Mouse (Mus musculus) embryonic facial prominence, embryonic 11.5 days (tissue): ENCODE results near the gene Rflna. TPM values are rescaled to one million over a fixed set of nuclear protein-coding genes. Genes with fewer than 3 reads are reported as not detected.
A peak's percentile ranks its signal among the peaks of the same experiment; 100 is the strongest.

Experiments used
- ATAC-seq: fragments of 200-750 bp; cut with Nextera tagmentation; replicated peaks from 2 replicates; pipeline ENCODE4 v1.8.0; 2017; ENCODE audit warnings: low read depth; ENCODE audit not compliant: insufficient number of reproducible peaks, low FRiP score, low TSS enrichment
- DNase-seq: peaks from one replicate; pipeline ENCODE4 v3.0.0-alpha.2; 2015; ENCODE audit warnings: low spot score
- H3K27ac ChIP-seq: fragments of 300-500 bp; sonication (generic); replicated peaks from 2 replicates; pipeline ENCODE4 v1.5.1; 2014; ENCODE audit warnings: mild to moderate bottlenecking, low read depth, low read length, control low read depth
- H3K27me3 ChIP-seq: fragments of 300-500 bp; sonication (generic); 2 replicates; pipeline ENCODE4 v1.6.1; 2014; ENCODE audit warnings: mild to moderate bottlenecking, low read length, moderate library complexity, mixed read lengths; ENCODE audit not compliant: control insufficient read depth, insufficient read depth
- H3K36me3 ChIP-seq: fragments of 300-500 bp; sonication (generic); replicated peaks from 2 replicates; pipeline ENCODE4 v1.6.1; 2014; ENCODE audit warnings: low read depth, mild to moderate bottlenecking, low read length, moderate library complexity, mixed read lengths; ENCODE audit not compliant: control insufficient read depth, insufficient read depth
- H3K4me1 ChIP-seq: fragments of 300-500 bp; sonication (generic); 2 replicates; pipeline ENCODE4 v1.6.1; 2014; ENCODE audit warnings: low read length, mixed read lengths; ENCODE audit not compliant: control insufficient read depth, insufficient read depth
- H3K4me2 ChIP-seq: fragments of 300-500 bp; sonication (generic); 2 replicates; pipeline ENCODE4 v1.6.1; 2014; ENCODE audit warnings: low read depth, mild to moderate bottlenecking, control low read depth, low read length, moderate library complexity
- H3K4me3 ChIP-seq: fragments of 300-500 bp; sonication (generic); 2 replicates; pipeline ENCODE4 v1.5.1; 2014; ENCODE audit warnings: low read depth, low read length, control low read depth
- H3K9ac ChIP-seq: fragments of 300-500 bp; sonication (generic); replicated peaks from 2 replicates; pipeline ENCODE4 v1.6.1; 2014; ENCODE audit warnings: mild to moderate bottlenecking, control low read depth, low read length
- H3K9me3 ChIP-seq: fragments of 300-500 bp; sonication (generic); replicated peaks from 2 replicates; pipeline ENCODE4 v1.6.1; 2016; ENCODE audit warnings: mild to moderate bottlenecking, low read length, inconsistent platforms, mixed read lengths; ENCODE audit not compliant: control insufficient read depth
- whole genome bisulfite sequencing: fragments of 180-500 bp; shearing (Covaris S2); extraction: QIAGEN DNeasy Blood & Tissue Kit; methylation state at CpG from one replicate; pipeline ENCODE4 v1.1.7; 2014; 5-methylcytosine and 5-hydroxymethylcytosine counted together
- polyA plus RNA-seq: library from polyadenylated mRNA; unstranded; fragments of >200 nt; fragmentation: Nextera tagmentation; extraction: Ambion mirVana; gene quantifications from 2 replicates; pipeline ENCODE4 v1.2.1, GENCODE M21; 2014

Gene Rflna
- polyA plus RNA-seq, 1 experiment from 2014 or later = 7.2 TPM

DNA sequence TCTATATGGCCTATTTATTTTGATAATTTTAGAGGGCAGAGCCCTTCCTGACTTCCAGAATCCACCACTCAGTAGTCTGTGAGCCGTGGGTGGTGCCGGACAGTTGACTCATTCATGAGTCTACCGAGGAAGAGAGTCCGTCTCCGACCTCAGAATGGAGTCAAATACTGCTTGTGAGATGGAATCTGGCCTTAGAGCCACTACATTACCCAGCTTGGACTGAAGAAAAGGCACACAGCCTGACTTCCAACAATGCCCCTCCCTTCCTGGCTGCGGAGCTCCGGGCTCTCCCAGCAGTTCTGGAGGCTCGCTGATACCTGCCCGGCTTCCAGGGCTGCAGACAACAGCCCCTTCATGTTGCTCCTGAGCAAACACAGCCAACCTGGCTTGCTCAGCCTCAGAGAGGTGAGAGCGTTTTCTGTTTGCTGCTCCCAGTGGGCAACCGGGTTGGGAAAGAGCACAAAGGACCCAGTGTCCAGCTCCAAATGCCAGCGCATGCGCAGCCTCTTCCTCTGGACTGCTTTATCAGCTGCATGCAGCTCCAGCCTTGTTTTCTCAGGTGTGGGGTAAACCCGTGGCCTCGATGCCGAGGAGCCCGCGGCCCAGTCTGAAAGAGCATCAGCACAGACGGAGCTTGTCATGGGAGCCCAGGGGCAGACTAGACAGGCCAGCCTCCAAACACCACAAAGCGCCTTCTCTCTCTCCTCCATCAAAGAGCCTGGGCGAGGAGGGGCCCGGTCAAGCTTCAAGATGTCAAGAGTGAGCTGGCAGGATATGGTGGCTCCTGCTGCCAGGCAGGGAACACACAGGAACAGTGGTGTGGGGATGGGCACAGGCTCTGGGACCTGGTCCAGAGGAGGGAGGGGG lies 39.0 kb upstream of the Rflna start:
- ATAC-seq (peak; percentile 55), DNase-seq (peak; percentile 90)
- Histone ChIP-seq H3K9ac (peak overlapping the region; percentile 58), H3K36me3 (no peaks in the 10 kb centered on the region), H3K27me3 (no peaks in the 10 kb centered on the region), H3K4me1 (peaks cover 5% of the 10 kb centered on the region; the same call in 1 of the 2 replicates), H3K27ac (peak overlapping the region; percentile 84), H3K9me3 (no peaks in the 10 kb centered on the region), H3K4me3 (no peak overlapping the region; the same call in 1 of the 2 replicates), H3K4me2 (peak overlapping the region; percentile 29)
- 29% methylated on average over 22 of the region's 22 CpGs for WGBS

GRCm38 (mm10) chr5:124966622-124967332 lies 36.2 kb upstream of the Rflna start:
- no peaks in the 10 kb centered on the region for H3K27me3 ChIP-seq
- ATAC-seq (no peak), DNase-seq (no peak)
- no peak overlapping the region; the same call in 1 of the 2 replicates for H3K27ac ChIP-seq
- peaks cover 5% of the 10 kb centered on the region; the same call in 1 of the 2 replicates for H3K4me1 ChIP-seq
- H3K4me3 ChIP-seq = no peak overlapping the region
- H3K9ac ChIP-seq = 0 out of 2 replicates have a peak overlapping the region, but pooled peaks have one; percentile 9
- no peaks in the 10 kb centered on the region for H3K36me3 ChIP-seq
- WGBS = 73% methylated on average over 14 of the region's 14 CpGs
- H3K4me2 ChIP-seq = no peak overlapping the region
- no peaks in the 10 kb centered on the region for H3K9me3 ChIP-seq

DNA sequence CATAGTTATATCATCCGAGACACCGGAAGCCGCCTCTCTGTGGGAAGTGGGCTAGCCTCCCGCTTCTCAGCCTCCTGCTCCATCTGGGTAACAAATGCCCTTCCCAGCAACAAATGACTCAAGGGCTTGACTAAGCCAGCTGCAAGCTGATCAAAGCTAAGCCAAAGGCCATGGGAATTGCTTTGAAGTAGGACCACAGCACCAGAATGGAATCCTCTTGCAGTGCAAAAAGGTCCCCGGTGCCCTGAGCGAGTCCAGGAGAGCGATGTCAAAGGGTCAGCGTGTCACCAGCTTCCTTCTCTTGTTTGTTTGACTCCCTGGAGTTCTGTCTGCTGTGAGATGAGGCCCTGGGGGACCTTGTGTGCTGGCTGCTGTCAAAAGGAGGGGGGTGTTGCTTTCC lies 33.2 kb upstream of the Rflna start:
- Histone ChIP-seq H3K4me2 (no peak overlapping the region), H3K4me3 (no peak overlapping the region), H3K36me3 (no peaks in the 10 kb centered on the region), H3K4me1 (no peaks in the 10 kb centered on the region), H3K9ac (no peak overlapping the region), H3K27ac (no peak overlapping the region), H3K9me3 (no peaks in the 10 kb centered on the region), H3K27me3 (no peaks in the 10 kb centered on the region)
- WGBS = 17% methylated on average over 8 of the region's 8 CpGs
- ATAC-seq (no peak), DNase-seq (peak; percentile 26)

DNA sequence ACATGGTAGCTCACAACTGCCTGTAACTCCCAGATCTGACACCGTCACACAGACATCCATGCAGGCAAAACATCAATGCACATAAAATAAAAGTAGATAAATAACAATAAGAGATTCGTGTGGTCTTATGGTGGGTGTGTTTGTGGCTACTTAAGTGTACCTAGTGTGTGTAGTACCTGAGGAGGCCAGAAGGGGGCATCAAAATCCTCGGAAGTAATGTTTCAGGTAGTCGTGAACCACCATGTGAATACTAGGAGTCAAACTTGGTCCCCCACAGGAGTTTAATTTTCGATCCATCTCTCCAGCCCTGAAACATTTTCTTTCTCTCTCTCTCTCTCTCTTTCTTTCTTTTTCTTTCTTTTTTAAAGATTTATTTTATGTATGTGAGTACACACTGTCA lies 16.8 kb upstream of the Rflna start:
- 82% methylated on average over 5 of the region's 5 CpGs for WGBS

GRCm38 (mm10) chr5:124986656-124987055 lies 16.4 kb upstream of the Rflna start:
- H3K27me3 ChIP-seq = no peaks in the 10 kb centered on the region
- H3K36me3 ChIP-seq = no peaks in the 10 kb centered on the region
- no peak overlapping the region for H3K27ac ChIP-seq
- H3K4me1 ChIP-seq = no peaks in the 10 kb centered on the region
- no peak overlapping the region for H3K9ac ChIP-seq
- no peak overlapping the region for H3K4me3 ChIP-seq
- no peaks in the 10 kb centered on the region for H3K9me3 ChIP-seq
- ATAC-seq = no peak
- no peak overlapping the region for H3K4me2 ChIP-seq
- DNase-seq = no peak
- 85% methylated on average over 5 of the region's 5 CpGs for WGBS

More for the DNA sequence above, 16.8 kb upstream of the Rflna start:
- no peak overlapping the region for H3K27ac ChIP-seq
- H3K4me2 ChIP-seq = no peak overlapping the region
- no peaks in the 10 kb centered on the region for H3K27me3 ChIP-seq
- H3K4me1 ChIP-seq = no peaks in the 10 kb centered on the region
- H3K4me3 ChIP-seq = no peak overlapping the region
- H3K36me3 ChIP-seq = no peaks in the 10 kb centered on the region
- no peak overlapping the region for H3K9ac ChIP-seq
- ATAC-seq (no peak), DNase-seq (no peak)
- H3K9me3 ChIP-seq = no peaks in the 10 kb centered on the region

DNA sequence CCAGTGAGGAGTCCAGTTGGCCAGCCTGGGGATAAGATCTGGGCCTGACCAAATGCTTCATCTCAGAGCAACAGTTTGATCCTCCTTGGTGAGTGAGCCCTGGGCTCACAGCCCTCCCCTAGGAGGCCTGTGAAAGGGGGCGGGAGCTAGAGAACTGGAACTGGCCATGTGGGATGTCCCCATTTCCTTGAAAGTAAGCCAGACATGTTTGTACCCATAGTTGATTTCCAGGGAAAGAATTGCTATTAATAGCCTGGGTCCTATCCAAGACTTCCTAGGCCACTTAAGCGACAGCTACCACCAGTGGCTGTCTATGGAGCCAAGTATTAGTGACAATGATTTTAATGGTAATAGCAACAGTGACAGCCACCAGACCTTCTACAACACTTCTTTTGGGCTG lies 13.3 kb upstream of the Rflna start:
- H3K9ac ChIP-seq = no peak overlapping the region
- no peak for DNase-seq
- WGBS = 89% methylated on average over 2 of the region's 2 CpGs

DNA sequence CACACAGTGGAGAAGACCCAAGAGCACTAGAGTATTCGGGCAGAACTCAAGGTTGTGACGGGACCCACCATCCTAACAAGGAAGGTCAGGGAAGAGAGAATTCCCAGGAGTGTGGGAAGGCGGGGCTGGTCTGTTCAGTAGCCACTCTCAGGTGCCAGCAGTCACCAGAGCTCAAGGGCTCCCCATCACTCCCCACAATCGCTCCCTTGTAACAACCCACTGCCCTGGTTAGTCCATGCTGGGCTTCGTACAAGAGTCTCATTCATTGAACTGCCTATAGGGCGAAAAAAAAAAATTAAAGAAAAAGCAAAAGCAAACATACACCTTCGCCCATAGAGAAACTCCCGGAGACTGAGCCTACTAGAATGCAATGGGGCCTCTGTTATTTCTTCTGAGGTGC lies 10.7 kb upstream of the Rflna start:
- no peaks in the 10 kb centered on the region for H3K36me3 ChIP-seq
- no peaks in the 10 kb centered on the region for H3K9me3 ChIP-seq
- no peaks in the 10 kb centered on the region for H3K4me1 ChIP-seq
- no peak overlapping the region for H3K9ac ChIP-seq
- no peak overlapping the region for H3K27ac ChIP-seq
- no peak overlapping the region for H3K4me3 ChIP-seq
- H3K27me3 ChIP-seq = no peaks in the 10 kb centered on the region
- ATAC-seq = no peak
- H3K4me2 ChIP-seq = no peak overlapping the region
- DNase-seq = no peak
- 66% methylated on average over 8 of the region's 8 CpGs for WGBS

More for the DNA sequence above, 13.3 kb upstream of the Rflna start:
- Histone ChIP-seq H3K9me3 (no peaks in the 10 kb centered on the region), H3K4me1 (no peaks in the 10 kb centered on the region), H3K4me2 (no peak overlapping the region), H3K27me3 (no peaks in the 10 kb centered on the region), H3K36me3 (no peaks in the 10 kb centered on the region), H3K27ac (no peak overlapping the region), H3K4me3 (no peak overlapping the region)
- no peak for ATAC-seq

DNA sequence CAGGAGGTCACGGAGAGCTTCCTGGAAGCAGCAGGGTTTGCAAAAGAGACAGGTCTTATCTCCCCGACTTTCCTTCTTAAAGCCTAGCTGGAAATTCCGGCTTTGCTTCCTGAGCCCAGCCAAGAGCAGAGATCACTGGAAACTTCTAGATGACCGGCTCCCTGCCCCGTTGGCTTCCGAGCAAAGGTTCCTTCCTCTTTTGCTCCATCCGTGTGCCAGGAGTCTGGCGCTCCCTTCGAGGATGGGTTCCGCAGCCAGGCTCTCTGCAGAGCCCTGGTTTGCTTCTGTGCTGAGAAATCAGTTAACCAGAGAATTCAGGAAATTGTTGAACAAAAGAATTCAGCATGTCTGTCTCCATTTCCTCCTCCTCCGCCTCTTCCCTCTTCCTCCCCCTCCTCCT lies 10.1 kb upstream of the Rflna start:
- Histone ChIP-seq H3K27me3 (no peaks in the 10 kb centered on the region), H3K36me3 (no peaks in the 10 kb centered on the region), H3K4me3 (no peak overlapping the region), H3K27ac (no peak overlapping the region; the same call in 1 of the 2 replicates), H3K9me3 (no peaks in the 10 kb centered on the region), H3K4me2 (no peak overlapping the region), H3K9ac (no peak overlapping the region; the same call in 1 of the 2 replicates), H3K4me1 (no peaks in the 10 kb centered on the region)
- ATAC-seq (no peak), DNase-seq (no peak)
- WGBS = 69% methylated on average over 11 of the region's 11 CpGs
